Mouse (Mus musculus) erythroblast, embryonic 14.5 days (primary cell): Measurements from ENCODE around the gene Gm11567. TPM values are rescaled to one million over a fixed set of nuclear protein-coding genes. Genes with fewer than 3 reads are reported as not detected.
"Not testable (repeated sequence)": the region's sequence is repeated elsewhere in the genome, so short reads cannot be mapped to it uniquely, and the experiment has no call there.

Experiments
- H3K27me3 ChIP-seq: 2 replicates; pipeline ENCODE4 v1.6.1; 2012; ENCODE audit warnings: inconsistent platforms; ENCODE audit not compliant: control insufficient read depth
- H3K36me3 ChIP-seq: 2 replicates; pipeline ENCODE4 v1.6.1; 2012; ENCODE audit warnings: mild to moderate bottlenecking, inconsistent platforms; ENCODE audit not compliant: control insufficient read depth
- H3K4me1 ChIP-seq: 2 replicates; pipeline ENCODE4 v1.6.1; 2012; ENCODE audit warnings: inconsistent platforms; ENCODE audit not compliant: control insufficient read depth
- H3K4me3 ChIP-seq: replicated peaks from 2 replicates; pipeline ENCODE3; 2012; ENCODE audit warnings: moderate library complexity, mild to moderate bottlenecking, inconsistent platforms
- H3K9me3 ChIP-seq: 2 replicates; pipeline ENCODE4 v1.6.1; 2012; ENCODE audit warnings: low read length, inconsistent platforms, mixed read lengths; ENCODE audit not compliant: control insufficient read depth
- GATA1 ChIP-seq: IDR thresholded peaks from 2 replicates; pipeline ENCODE4 v1.6.1; 2012; ENCODE audit warnings: low read length, inconsistent platforms, mixed read lengths
- TAL1 ChIP-seq: IDR thresholded peaks from 3 replicates; pipeline ENCODE4 v1.6.1; 2012; ENCODE audit warnings: low read length, inconsistent platforms, mixed read lengths
- polyA plus RNA-seq: library from polyadenylated mRNA; stranded (reverse); fragments of >175 nt; gene quantifications from 2 replicates; pipeline ENCODE4 v1.2.3, GENCODE M21; 2012

Gm11567 gene
- not detected in 2 replicates for polyA plus RNA-seq

DNA sequence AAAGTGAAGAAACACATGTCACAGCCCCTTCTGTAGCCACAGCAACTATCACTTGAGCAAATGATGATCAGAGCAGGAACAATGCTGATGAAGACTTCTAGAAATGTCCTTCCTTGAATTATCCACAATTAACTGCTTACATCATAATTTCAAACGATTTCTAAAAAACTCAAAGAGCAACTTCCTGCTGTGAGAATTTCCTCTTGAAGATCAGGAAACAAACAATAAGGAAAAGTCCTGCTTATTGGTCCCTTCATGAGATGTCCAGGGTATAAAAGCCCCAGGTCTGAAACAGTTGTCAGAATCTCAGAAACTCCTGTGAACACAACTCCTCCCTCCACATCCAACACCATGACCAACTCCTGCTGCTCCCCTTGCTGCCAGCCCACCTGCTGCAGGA is at the start of gene Gm11567:
Gm11567 (plus strand) TSS at position 301 of the 400 bp plus-strand sequence.
- H3K9me3 ChIP-seq, H3K4me3 ChIP-seq, H3K27me3 ChIP-seq, H3K36me3 ChIP-seq, H3K4me1 ChIP-seq: not testable (repeated sequence)

DNA sequence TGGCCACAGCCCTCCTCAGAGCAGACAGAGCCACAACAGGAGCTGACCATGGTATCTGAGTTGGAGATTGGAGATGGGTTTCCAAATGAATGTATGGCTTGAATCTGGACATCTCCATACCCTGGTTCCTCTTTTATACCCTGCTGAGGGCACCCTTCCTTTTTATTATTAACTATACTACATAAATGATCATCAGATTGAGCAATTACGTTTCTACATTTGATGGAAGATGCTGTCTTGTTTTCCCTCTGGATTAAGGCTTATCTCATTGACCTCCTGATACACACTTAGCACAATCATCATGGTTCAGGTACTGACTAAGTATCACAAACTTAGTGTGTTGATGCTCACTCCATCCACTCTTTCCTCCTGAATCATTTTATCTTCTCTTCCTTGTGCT is 41.0 kb upstream of the Gm11567 start, which contains the start of gene 2300003K06Rik:
2300003K06Rik (minus strand) TSS at position 101 of the 400 bp plus-strand sequence.
- TF ChIP-seq GATA1, result no peak
- no peak for TF ChIP-seq TAL1
- no peak within 1 kb of the TSS for H3K4me3 ChIP-seq
- no peaks in the 10 kb centered on the region for H3K36me3 ChIP-seq
- no peaks in the 10 kb centered on the region for H3K27me3 ChIP-seq
- no peaks in the 10 kb centered on the region for H3K4me1 ChIP-seq
- H3K9me3 ChIP-seq, result peaks cover 15% of the 10 kb centered on the region

DNA sequence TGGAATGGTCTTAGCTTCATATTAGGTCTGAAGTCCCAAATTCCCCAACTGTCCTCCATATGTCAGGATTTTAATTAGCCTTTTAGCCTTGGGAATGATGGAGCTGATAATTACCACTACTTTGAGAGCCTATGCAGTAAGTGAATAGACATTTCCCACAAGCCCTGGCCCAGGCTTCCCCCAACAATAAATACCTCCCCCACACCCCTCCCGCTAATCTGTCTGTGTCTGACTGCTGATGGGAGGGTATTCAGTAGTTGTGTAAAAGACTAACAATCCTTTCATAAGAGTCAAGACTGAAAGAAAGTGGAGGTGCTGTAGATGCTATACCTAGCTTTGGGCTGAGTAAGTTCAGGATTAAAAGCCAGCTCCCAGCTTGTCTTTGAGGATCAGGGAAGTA is 36.8 kb upstream of the Gm11567 start:
- no peaks in the 10 kb centered on the region for H3K27me3 ChIP-seq
- H3K4me3 ChIP-seq, result no peak overlapping the region
- H3K9me3 ChIP-seq, result peaks cover 12% of the 10 kb centered on the region
- no peaks in the 10 kb centered on the region for H3K36me3 ChIP-seq
- no peak for TF ChIP-seq TAL1
- no peak for TF ChIP-seq GATA1
- no peaks in the 10 kb centered on the region for H3K4me1 ChIP-seq

DNA sequence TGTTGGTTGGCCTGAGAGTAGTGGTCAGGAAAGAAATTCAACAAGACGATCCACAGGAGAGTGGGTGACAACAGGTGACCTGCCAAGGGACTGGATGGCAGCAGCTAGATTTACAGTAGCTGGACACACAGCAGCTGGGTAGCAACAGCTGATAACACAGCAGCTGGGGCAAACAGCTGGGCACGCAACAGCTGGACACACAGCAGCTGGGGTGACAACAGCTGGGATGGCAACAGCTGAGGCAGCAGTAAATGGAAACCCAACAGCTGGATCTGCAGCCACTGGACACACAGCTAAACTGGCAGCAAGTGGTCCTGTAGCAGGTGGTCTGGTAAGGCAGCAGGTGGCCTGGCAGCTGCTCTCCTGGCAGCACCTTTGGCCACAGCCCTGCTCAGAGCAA is 32.2 kb upstream of the Gm11567 start:
- no peak for TF ChIP-seq GATA1
- no peak for TF ChIP-seq TAL1
- H3K27me3 ChIP-seq, result no peaks in the 10 kb centered on the region
- H3K4me3 ChIP-seq, result no peak overlapping the region
- H3K4me1 ChIP-seq, result no peaks in the 10 kb centered on the region
- peaks cover 4% of the 10 kb centered on the region; the same call in 1 of the 2 replicates for H3K9me3 ChIP-seq
- no peaks in the 10 kb centered on the region for H3K36me3 ChIP-seq

DNA sequence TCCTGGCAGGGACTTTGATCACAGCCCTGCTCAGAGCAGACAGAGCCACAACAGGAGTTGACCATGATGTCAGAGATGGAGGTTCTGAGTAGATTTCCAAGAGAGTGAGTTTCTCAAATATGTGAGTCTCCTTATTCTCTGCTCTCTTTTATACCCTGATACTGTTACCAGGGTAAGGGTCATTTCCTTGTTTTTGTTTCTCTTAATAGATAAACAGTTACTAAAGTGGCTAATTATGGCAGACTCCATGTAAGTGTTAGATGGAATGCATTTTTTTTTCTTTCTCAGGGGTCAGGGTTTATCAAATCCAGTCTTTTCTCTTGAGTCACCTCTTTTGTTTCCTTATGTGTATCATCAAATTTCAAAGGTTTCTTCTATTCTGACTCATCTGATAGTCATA is 27.5 kb upstream of the Gm11567 start, which contains the start of gene Krtap4-16:
Krtap4-16 (minus strand) TSS at position 101 of the 400 bp plus-strand sequence.
- TF ChIP-seq TAL1 (no peak), GATA1 (no peak)
- no peaks in the 10 kb centered on the region for H3K36me3 ChIP-seq
- no peaks in the 10 kb centered on the region for H3K4me1 ChIP-seq
- peaks cover 4% of the 10 kb centered on the region; the same call in 1 of the 2 replicates for H3K9me3 ChIP-seq
- H3K27me3 ChIP-seq, result no peaks in the 10 kb centered on the region
- H3K4me3 ChIP-seq, result no peak within 1 kb of the TSS

DNA sequence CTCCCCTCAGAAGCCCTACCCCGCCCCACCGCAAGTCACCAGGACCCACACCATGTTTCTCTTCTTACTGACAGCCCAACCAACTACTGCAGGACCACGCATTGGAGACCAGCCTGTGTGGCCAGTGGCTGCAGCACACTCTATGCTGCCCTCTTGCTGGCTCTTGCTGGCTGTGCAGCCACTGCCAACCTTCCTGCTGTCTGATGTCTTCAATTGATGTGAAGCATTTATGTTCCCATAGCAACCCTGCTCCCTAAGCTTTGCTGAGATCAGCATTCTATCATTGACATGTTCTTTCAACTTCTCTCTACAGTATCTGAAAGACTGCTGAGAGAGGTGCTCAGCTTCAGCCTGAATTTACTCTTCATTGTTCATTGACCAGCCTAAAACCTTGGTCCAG is 24.9 kb upstream of the Gm11567 start:
- H3K27me3 ChIP-seq, result no peaks in the 10 kb centered on the region
- no peak overlapping the region for H3K4me3 ChIP-seq
- no peaks in the 10 kb centered on the region for H3K4me1 ChIP-seq
- TF ChIP-seq GATA1 (no peak), TAL1 (no peak)
- no peaks in the 10 kb centered on the region for H3K36me3 ChIP-seq
- H3K9me3 ChIP-seq, result peaks cover 2% of the 10 kb centered on the region; the same call in 1 of the 2 replicates

DNA sequence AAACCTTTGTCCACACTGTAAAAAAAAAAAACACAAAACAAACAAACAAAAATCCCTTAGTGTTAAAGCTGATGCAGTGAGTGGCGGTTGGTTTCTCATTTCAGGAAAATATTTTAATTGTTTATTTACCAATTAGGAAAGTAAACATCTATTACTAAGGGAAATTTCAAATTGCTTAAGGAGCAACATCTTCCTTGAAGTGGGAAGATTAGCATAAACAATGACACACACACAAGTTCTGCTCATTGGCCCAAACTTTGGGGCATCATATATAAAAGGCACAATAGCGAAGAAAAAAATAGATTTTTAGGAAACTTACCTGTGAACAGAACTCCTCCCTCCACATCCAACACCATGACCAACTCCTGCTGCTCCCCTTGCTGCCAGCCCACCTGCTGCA is 21.4 kb upstream of the Gm11567 start, which contains the start of gene Gm11568:
Gm11568 (plus strand) TSS at position 301 of the 400 bp plus-strand sequence.
- no peak for TF ChIP-seq GATA1
- Histone ChIP-seq H3K4me3 (no peak within 1 kb of the TSS), H3K36me3 (no peaks in the 10 kb centered on the region), H3K4me1 (no peaks in the 10 kb centered on the region), H3K9me3 (no peaks in the 10 kb centered on the region), H3K27me3 (no peaks in the 10 kb centered on the region)

DNA sequence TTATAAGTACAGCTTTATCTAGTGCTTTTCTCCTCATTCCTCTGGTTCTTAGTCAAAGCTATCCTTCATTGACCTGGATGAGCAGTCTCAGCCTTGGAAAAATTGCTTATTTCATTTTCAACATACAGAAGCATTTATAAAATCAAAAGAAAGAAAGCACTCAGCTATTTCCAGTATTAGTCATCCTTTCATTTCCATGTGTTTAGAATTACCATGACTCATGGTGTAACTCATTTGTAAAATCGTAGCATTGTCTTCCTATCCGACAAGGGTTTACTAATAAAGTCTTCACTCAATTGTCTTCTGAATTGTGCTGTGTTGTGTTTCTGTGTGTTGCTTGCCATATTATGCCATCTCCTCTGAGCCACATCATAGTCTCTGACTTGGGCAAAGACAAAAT is 20.2 kb upstream of the Gm11567 start:
- no peaks in the 10 kb centered on the region for H3K4me1 ChIP-seq
- TF ChIP-seq TAL1, result no peak
- no peak for TF ChIP-seq GATA1
- H3K9me3 ChIP-seq, result no peaks in the 10 kb centered on the region
- H3K4me3 ChIP-seq, result no peak overlapping the region
- H3K36me3 ChIP-seq, result no peaks in the 10 kb centered on the region
- no peaks in the 10 kb centered on the region for H3K27me3 ChIP-seq

DNA sequence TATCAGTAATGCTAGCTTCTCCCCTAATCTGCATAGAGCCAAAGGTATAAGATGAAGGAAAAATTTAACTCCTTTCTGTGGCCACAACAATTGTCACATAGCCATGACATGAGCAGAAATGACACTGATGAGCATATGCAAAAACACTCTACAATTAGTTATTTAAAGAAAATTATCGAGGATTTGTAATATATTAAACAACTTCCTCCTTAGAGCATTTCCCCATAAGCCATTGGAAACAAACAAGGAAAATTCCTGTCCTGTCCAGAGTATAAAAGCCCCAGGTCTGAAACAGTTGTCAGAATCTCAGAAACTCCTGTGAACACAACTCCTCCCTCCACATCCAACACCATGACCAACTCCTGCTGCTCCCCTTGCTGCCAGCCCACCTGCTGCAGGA is 14.8 kb upstream of the Gm11567 start, which contains the start of gene Gm11559:
Gm11559 (plus strand) TSS at position 301 of the 400 bp plus-strand sequence.
- not testable (repeated sequence) for H3K4me1 ChIP-seq, H3K36me3 ChIP-seq

DNA sequence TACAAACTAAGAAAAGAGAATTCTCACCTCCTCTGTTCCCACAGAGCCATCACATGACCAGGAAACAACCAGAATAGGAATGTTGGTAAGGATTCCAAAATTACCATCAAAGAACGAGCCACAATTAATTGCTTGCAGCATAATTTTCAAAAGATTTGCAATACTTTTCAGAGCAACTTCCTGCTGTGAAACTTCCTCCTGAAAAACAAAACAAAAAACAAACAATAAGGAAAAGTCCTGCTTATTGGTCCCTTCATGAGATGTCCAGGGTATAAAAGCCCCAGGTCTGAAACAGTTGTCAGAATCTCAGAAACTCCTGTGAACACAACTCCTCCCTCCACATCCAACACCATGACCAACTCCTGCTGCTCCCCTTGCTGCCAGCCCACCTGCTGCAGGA is 5.9 kb upstream of the Gm11567 start, which contains the start of gene Krtap9-1:
Krtap9-1 (plus strand) TSS at position 301 of the 400 bp plus-strand sequence.
- H3K4me1 ChIP-seq, H3K4me3 ChIP-seq, H3K36me3 ChIP-seq, H3K9me3 ChIP-seq, H3K27me3 ChIP-seq: not testable (repeated sequence)

More for the DNA sequence above, 14.8 kb upstream of the Gm11567 start, which contains the start of gene Gm11559:
- not testable (repeated sequence) for H3K27me3 ChIP-seq, H3K9me3 ChIP-seq, H3K4me3 ChIP-seq
